ENCODE assay signal across 23 mouse cellular contexts in genomic region chr3:28317339-28317738, GRCm38 (mm10). TPM values are rescaled to one million over a fixed set of nuclear protein-coding genes. Genes with fewer than 3 reads are reported as not detected.
DNase-seq lines count a peak whose midpoint lies in the region; ATAC-seq lines count a peak whose summit lies in the region.
"Had no signal": no experiment of that assay in that cellular context is flagged by ENCODE, and none has a peak within 500 bp of the region (broad histone marks: within the 10 kb centered on the region; RNA-seq: fewer than 3 reads in every experiment).

No protein-coding gene starts in this region.

- peak; percentile 21 for DNase-seq in heart, adult 11 months
- DNase-seq in heart, adult 9 months (ENCODE audit: low spot score in 2 of 2): no peak
- peak; percentile 55 to 77 for DNase-seq in left cerebral cortex, postnatal 14 days (ENCODE audit: low spot score in 2 of 2)
- no peak for DNase-seq in left cerebral cortex, adult 8-10 months (ENCODE audit: low spot score in 2 of 2)
- DNase-seq in right cerebral cortex, postnatal 4 days: peak; percentile 29
- DNase-seq in right cerebral cortex, postnatal 14 days: no peak
- DNase-seq: adrenal gland, adult 2 months; adrenal gland, postnatal 14 days; cerebellum, adult 11-12 months; cerebellum, adult 8-10 months; cerebellum, postnatal 10 days; gastrocnemius, adult 2 months; gastrocnemius, postnatal 14 days; heart, adult 18-20 months; heart, postnatal 14 days; heart, postnatal 4 days had no signal

- H3K9ac ChIP-seq in hindbrain, embryonic 16.5 days (ENCODE audit: low read depth, low read length): no peak overlapping the region
- H3K9ac ChIP-seq: forebrain, embryonic 13.5 days; heart, embryonic 13.5 days; hindbrain, embryonic 14.5 days had no signal

- H3K27ac ChIP-seq in hindbrain, embryonic 16.5 days (ENCODE audit: low read depth, low read length): no peak overlapping the region
- H3K27ac ChIP-seq: forebrain, embryonic 10.5 days; forebrain, embryonic 13.5 days; gastrocnemius, adult 2 months; heart, embryonic 10.5 days; heart, embryonic 13.5 days; hindbrain, embryonic 14.5 days had no signal

- ATAC-seq in hindbrain, embryonic 16.5 days: no peak
- ATAC-seq: CD4-positive, CD25-positive, alpha-beta regulatory T cell, adult 4 months; forebrain, embryonic 13.5 days had no signal

- 0 out of 2 replicates have a peak, but pooled peaks cover 5% of the 10 kb centered on the region for H3K4me1 ChIP-seq in hindbrain, embryonic 16.5 days (ENCODE audit: control insufficient read depth, insufficient read depth, low read depth, low read length)
- H3K4me1 ChIP-seq: forebrain, embryonic 10.5 days; forebrain, embryonic 13.5 days; heart, embryonic 13.5 days had no signal

- no peaks in the 10 kb centered on the region for H3K36me3 ChIP-seq in hindbrain, embryonic 16.5 days (ENCODE audit: control insufficient read depth, insufficient read depth, low read length)
- H3K36me3 ChIP-seq: forebrain, embryonic 10.5 days; heart, embryonic 10.5 days; heart, embryonic 13.5 days had no signal

- H3K4me2 ChIP-seq in hindbrain, embryonic 16.5 days (ENCODE audit: low read length): no peak overlapping the region
- H3K4me2 ChIP-seq: forebrain, embryonic 13.5 days; heart, embryonic 13.5 days; hindbrain, embryonic 14.5 days had no signal

- no peaks in the 10 kb centered on the region for H3K9me3 ChIP-seq in hindbrain, embryonic 16.5 days (ENCODE audit: control insufficient read depth, low read length)
- H3K9me3 ChIP-seq: forebrain, embryonic 10.5 days; forebrain, embryonic 13.5 days; heart, embryonic 10.5 days had no signal

- 80% methylated on average over 1 of the region's 1 CpGs for WGBS in hindbrain, embryonic 16.5 days

- intact Hi-C loops in left cerebral cortex, postnatal 14 days (cut with DNase I): loop anchor here (5.0 kb wide), 1 partner anchor 50 kb away; no protein-coding TSS in a partner anchor

- no peaks in the 10 kb centered on the region for H3K27me3 ChIP-seq in hindbrain, embryonic 16.5 days (replicated peaks; ENCODE audit: control insufficient read depth, insufficient read depth, low read length)
- H3K27me3 ChIP-seq: forebrain, embryonic 13.5 days; heart, embryonic 13.5 days had no signal

- no peak overlapping the region for H3K4me3 ChIP-seq in hindbrain, embryonic 16.5 days (ENCODE audit: low read length)
- H3K4me3 ChIP-seq: forebrain, embryonic 10.5 days; forebrain, embryonic 13.5 days; gastrocnemius, adult 2 months; heart, embryonic 10.5 days; heart, embryonic 13.5 days had no signal

RNA-seq across cellular contexts. Expression of gene Tnik, which starts 54.3 kb away (rescaled TPM):
- total RNA-seq in left cerebral cortex, postnatal 14 days (2021): 100 to 1,000 TPM; 216 to 232 TPM
- total RNA-seq in left cerebral cortex, adult 8-10 months (2022): 100 to 1,000 TPM; 186 to 199 (median 198) TPM
- 55.7 and 65.1 TPM in 2 replicates for polyA plus RNA-seq in hindbrain, embryonic 16.5 days (2015; fragmentation: Nextera tagmentation; extraction: Ambion mirVana)

Comparison
In these comparisons a context has a peak if more than half of its experiments do, and no peak if none do; other contexts are left out.
1. DNase-seq: peak in heart, adult 11 months (single experiment), left cerebral cortex, postnatal 14 days (2 of 2) and right cerebral cortex, postnatal 4 days (single experiment); none in heart, adult 9 months (0 of 2), left cerebral cortex, adult 8-10 months (0 of 2) and right cerebral cortex, postnatal 14 days (single experiment).